Mouse (Mus musculus) stomach, embryonic 14.5 days (tissue): ENCODE measurements around the gene Ccr4. TPM values are rescaled to one million over a fixed set of nuclear protein-coding genes. Genes with fewer than 3 reads are reported as not detected.

Experiments used
- ATAC-seq: fragments of 200-750 bp; cut with Nextera tagmentation; 2 replicates; pipeline ENCODE4 v1.8.0; 2017; ENCODE audit warnings: low read depth, moderate TSS enrichment; ENCODE audit not compliant: insufficient number of reproducible peaks, insufficient read depth, low FRiP score
- H3K27ac ChIP-seq: fragments of 300-500 bp; sonication (generic); 2 replicates; pipeline ENCODE4 v1.5.1; 2014; ENCODE audit warnings: mild to moderate bottlenecking, low read length, moderate library complexity, mixed read lengths
- H3K27me3 ChIP-seq: fragments of 300-500 bp; sonication (generic); 2 replicates; pipeline ENCODE4 v1.6.1; 2014; ENCODE audit warnings: low read length, control low read depth, mixed read lengths; ENCODE audit not compliant: control insufficient read depth, insufficient read depth
- H3K36me3 ChIP-seq: fragments of 300-500 bp; sonication (generic); 2 replicates; pipeline ENCODE4 v1.6.1; 2014; ENCODE audit warnings: mild to moderate bottlenecking, control low read depth, low read length, moderate library complexity, mixed read lengths; ENCODE audit not compliant: control insufficient read depth, insufficient read depth
- H3K4me1 ChIP-seq: fragments of 300-500 bp; sonication (generic); 2 replicates; pipeline ENCODE4 v1.6.1; 2014; ENCODE audit warnings: low read length, control low read depth, mixed read lengths; ENCODE audit not compliant: control insufficient read depth, insufficient read depth
- H3K4me2 ChIP-seq: fragments of 300-500 bp; sonication (generic); replicated peaks from 2 replicates; pipeline ENCODE4 v1.6.1; 2014; ENCODE audit warnings: low read depth, low read length, control low read depth
- H3K4me3 ChIP-seq: fragments of 300-500 bp; sonication (generic); 2 replicates; pipeline ENCODE4 v1.5.1; 2014; ENCODE audit warnings: low read depth, low read length, control low read depth
- H3K9ac ChIP-seq: fragments of 300-500 bp; sonication (generic); replicated peaks from 2 replicates; pipeline ENCODE4 v1.6.1; 2014; ENCODE audit warnings: low read depth, mild to moderate bottlenecking, control low read depth, low read length, moderate library complexity, mixed read lengths
- H3K9me3 ChIP-seq: fragments of 300-500 bp; sonication (generic); 2 replicates; pipeline ENCODE4 v1.6.1; 2016; ENCODE audit warnings: low read depth, low read length, control low read depth; ENCODE audit not compliant: control insufficient read depth
- WGBS: fragments of 180-500 bp; shearing (Covaris S2); extraction: QIAGEN DNeasy Blood & Tissue Kit; methylation state at CpG from one replicate; pipeline ENCODE4 v1.1.7; 2014; 5-methylcytosine and 5-hydroxymethylcytosine counted together
- polyA plus RNA-seq: library from polyadenylated mRNA; unstranded; fragments of >200 nt; fragmentation: Nextera tagmentation; extraction: Ambion mirVana; gene quantifications from 2 replicates; pipeline ENCODE4 v1.2.1, GENCODE M21; 2014

Ccr4 gene
- polyA plus RNA-seq, 1 experiment from 2014 or later: not detected

- no peak overlapping the region for H3K27ac ChIP-seq
- H3K4me1 ChIP-seq: no peaks in the 10 kb centered on the region
- no peak overlapping the region for H3K9ac ChIP-seq
- H3K4me3 ChIP-seq: no peak overlapping the region
- ATAC-seq: no peak
- no peaks in the 10 kb centered on the region for H3K27me3 ChIP-seq
- H3K9me3 ChIP-seq: no peaks in the 10 kb centered on the region
- H3K36me3 ChIP-seq: no peaks in the 10 kb centered on the region
- H3K4me2 ChIP-seq: no peak overlapping the region
- 82% methylated on average over 3 of the region's 3 CpGs for WGBS
Measured at GRCm38 (mm10) chr9:114480940-114481339, 23.8 kb downstream of the Ccr4 start.

GRCm38 (mm10) chr9:114477019-114477418, 27.7 kb downstream of the Ccr4 start:
- ATAC-seq: no peak
- Histone ChIP-seq H3K9me3 (no peaks in the 10 kb centered on the region), H3K36me3 (no peaks in the 10 kb centered on the region), H3K9ac (no peak overlapping the region), H3K4me2 (no peak overlapping the region), H3K27ac (no peak overlapping the region), H3K4me1 (no peaks in the 10 kb centered on the region), H3K4me3 (no peak overlapping the region), H3K27me3 (no peaks in the 10 kb centered on the region)
- WGBS: 94% methylated on average over 9 of the region's 9 CpGs

DNA sequence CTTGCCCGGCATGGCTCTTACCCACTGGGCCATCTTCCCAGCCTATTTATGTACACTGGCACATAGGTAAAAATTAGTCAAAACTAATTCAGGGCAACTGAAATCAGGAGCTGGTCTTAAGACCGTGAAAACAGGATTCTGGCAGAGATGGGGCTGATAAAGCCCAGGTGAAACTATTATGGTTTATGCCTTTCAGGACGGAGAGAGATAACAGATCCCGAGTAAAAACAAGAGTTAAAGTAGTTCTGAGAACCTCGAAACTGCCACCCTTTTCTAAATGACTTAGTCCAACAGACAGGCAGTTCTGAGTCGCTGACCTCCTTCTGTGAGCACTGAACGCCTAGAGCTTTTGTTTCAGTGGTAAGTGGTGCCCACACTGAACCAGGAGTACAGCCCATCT, 32.8 kb downstream of the Ccr4 start:
- H3K36me3 ChIP-seq: no peaks in the 10 kb centered on the region; the same call in 1 of the 2 replicates
- H3K9ac ChIP-seq: no peak overlapping the region
- no peak overlapping the region for H3K4me3 ChIP-seq
- no peaks in the 10 kb centered on the region for H3K27me3 ChIP-seq
- no peak for ATAC-seq
- no peaks in the 10 kb centered on the region for H3K4me1 ChIP-seq
- no peak overlapping the region for H3K4me2 ChIP-seq
- 72% methylated on average over 7 of the region's 7 CpGs for WGBS
- no peak overlapping the region for H3K27ac ChIP-seq
- H3K9me3 ChIP-seq: no peaks in the 10 kb centered on the region

- Histone ChIP-seq H3K9me3 (no peaks in the 10 kb centered on the region), H3K4me2 (no peak overlapping the region), H3K4me3 (no peak overlapping the region), H3K36me3 (peaks cover 8% of the 10 kb centered on the region), H3K9ac (no peak overlapping the region), H3K4me1 (no peaks in the 10 kb centered on the region), H3K27me3 (no peaks in the 10 kb centered on the region), H3K27ac (no peak overlapping the region)
- no peak for ATAC-seq
- WGBS: 95% methylated on average over 4 of the region's 4 CpGs
Measured at GRCm38 (mm10) chr9:114468701-114469100, 36.0 kb downstream of the Ccr4 start.

DNA sequence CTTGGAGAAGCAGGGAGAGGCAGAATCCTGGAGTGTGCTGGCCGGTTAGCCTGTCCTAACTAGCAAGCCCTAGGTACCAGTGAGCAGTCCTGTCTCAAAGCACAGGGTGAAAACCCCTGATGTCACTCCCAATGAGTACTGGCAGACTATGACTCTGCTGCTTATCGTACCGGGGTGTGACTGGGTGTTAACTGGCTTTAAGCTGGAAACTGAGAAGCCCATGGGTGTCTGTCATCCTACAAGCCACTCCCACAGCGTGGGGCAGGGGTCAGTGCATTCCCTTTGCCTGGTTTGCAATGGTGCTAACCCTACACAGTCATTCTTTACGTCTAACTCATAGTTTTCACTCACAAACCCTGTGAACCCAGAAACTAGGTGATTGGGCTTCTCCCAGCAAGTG, 36.5 kb downstream of the Ccr4 start:
- Histone ChIP-seq H3K27me3 (no peaks in the 10 kb centered on the region), H3K36me3 (peaks cover 8% of the 10 kb centered on the region), H3K9me3 (no peaks in the 10 kb centered on the region), H3K4me3 (no peak overlapping the region), H3K4me2 (no peak overlapping the region), H3K27ac (no peak overlapping the region), H3K9ac (no peak overlapping the region), H3K4me1 (no peaks in the 10 kb centered on the region)
- WGBS: 76% methylated on average over 5 of the region's 5 CpGs
- no peak for ATAC-seq

DNA sequence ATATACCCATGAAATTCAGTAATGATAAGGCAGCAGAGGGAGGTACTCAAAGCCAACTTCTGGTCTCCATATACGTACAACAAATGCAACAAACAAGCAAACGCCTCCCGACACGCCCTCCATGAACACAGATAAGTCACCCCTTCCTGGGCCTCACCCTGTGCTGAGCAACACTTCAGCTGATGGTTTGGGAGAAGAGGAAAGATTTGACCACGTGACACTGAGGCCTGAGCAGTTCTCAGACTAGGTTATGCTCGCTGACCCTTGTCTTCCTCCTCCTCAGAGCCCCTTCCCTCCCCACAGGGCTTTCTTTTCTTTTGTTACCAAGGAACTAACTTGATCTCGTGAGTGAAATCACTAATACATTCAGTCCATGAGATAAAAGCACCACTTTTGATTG, 37.8 kb downstream of the Ccr4 start:
- H3K27me3 ChIP-seq: no peaks in the 10 kb centered on the region
- no peak overlapping the region for H3K4me3 ChIP-seq
- H3K36me3 ChIP-seq: peaks cover 8% of the 10 kb centered on the region
- 76% methylated on average over 7 of the region's 7 CpGs for WGBS
- no peak overlapping the region for H3K9ac ChIP-seq
- no peaks in the 10 kb centered on the region for H3K4me1 ChIP-seq
- H3K9me3 ChIP-seq: no peaks in the 10 kb centered on the region
- ATAC-seq: no peak
- no peak overlapping the region for H3K4me2 ChIP-seq
- no peak overlapping the region for H3K27ac ChIP-seq

DNA sequence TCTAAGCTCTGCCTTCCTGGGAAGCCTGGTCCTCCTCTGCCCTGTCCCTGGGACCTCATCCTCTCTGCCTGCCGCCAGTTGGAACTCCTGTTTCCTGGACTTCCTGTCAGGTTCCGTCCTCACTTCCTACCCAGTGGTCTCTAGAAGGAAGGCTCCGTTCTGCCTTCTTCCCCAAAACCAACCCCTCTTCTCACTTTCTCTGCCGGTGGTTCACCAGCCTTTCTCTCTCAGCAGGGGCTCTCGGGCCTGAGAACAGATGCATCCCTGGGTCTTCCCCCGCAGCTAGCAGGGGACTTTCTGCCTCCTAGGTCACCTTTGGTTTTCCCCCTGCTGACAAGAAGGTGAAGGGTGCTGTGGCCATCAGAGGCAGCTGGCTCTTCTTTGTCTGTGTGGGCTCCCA, 39.3 kb downstream of the Ccr4 start:
- H3K9me3 ChIP-seq: no peaks in the 10 kb centered on the region
- H3K9ac ChIP-seq: no peak overlapping the region
- no peaks in the 10 kb centered on the region for H3K27me3 ChIP-seq
- ATAC-seq: no peak
- H3K36me3 ChIP-seq: peaks cover 8% of the 10 kb centered on the region
- no peak overlapping the region for H3K4me2 ChIP-seq
- 77% methylated on average over 6 of the region's 6 CpGs for WGBS
- no peak overlapping the region for H3K4me3 ChIP-seq
- no peak overlapping the region for H3K27ac ChIP-seq
- H3K4me1 ChIP-seq: no peaks in the 10 kb centered on the region

- H3K36me3 ChIP-seq: peaks cover 11% of the 10 kb centered on the region
- ATAC-seq: no peak
- no peak overlapping the region for H3K9ac ChIP-seq
- H3K27ac ChIP-seq: no peak overlapping the region
- 89% methylated on average over 7 of the region's 7 CpGs for WGBS
- H3K4me3 ChIP-seq: no peak overlapping the region
- H3K27me3 ChIP-seq: no peaks in the 10 kb centered on the region
- no peaks in the 10 kb centered on the region for H3K9me3 ChIP-seq
- no peak overlapping the region for H3K4me2 ChIP-seq
- no peaks in the 10 kb centered on the region for H3K4me1 ChIP-seq
Measured at GRCm38 (mm10) chr9:114462569-114462968, 42.1 kb downstream of the Ccr4 start.

GRCm38 (mm10) chr9:114458436-114458835, 46.3 kb downstream of the Ccr4 start:
- Histone ChIP-seq H3K27me3 (no peaks in the 10 kb centered on the region), H3K9me3 (no peaks in the 10 kb centered on the region), H3K27ac (no peak overlapping the region), H3K4me2 (no peak overlapping the region), H3K4me1 (no peaks in the 10 kb centered on the region), H3K9ac (no peak overlapping the region), H3K36me3 (peaks cover 5% of the 10 kb centered on the region), H3K4me3 (no peak overlapping the region)
- ATAC-seq: no peak
- WGBS: 81% methylated on average over 3 of the region's 3 CpGs
